Mouse (Mus musculus): ENCODE results near the gene Cfap97d1.
"Not testable (repeated sequence)": the region's sequence is repeated elsewhere in the genome, so short reads cannot be mapped to it uniquely, and the experiment has no call there.

DNA sequence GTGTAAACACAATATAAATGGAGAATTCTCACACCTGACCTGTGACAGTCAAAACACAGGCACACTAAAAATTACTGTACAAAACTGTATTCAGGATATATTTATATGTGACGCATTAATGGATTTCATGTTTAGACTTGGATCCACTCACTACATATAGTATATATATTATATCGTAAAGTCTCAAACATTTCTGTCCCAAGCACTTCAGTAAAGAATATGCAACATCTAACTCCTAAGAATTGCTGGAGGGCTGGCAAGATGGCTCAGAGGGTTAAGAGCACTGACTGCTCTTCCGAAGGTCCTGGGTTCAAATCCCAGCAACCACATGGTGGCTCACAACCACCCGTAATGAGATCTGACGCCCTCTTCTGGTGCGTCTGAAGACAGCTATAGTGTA is 1.4 kb downstream of the Cfap97d1 start:
- not testable (repeated sequence) for TF ChIP-seq CTCF (IDR thresholded peaks at IDR 0.05; ENCODE audit: insufficient read depth, low read length); POLR2A (IDR thresholded peaks at IDR 0.05; ENCODE audit: borderline replicate concordance, extremely low read depth, low read depth, low read length)

All from lung, adult 2 months (tissue).